11 mouse cellular contexts compared by ENCODE assay signal in the genomic region with DNA sequence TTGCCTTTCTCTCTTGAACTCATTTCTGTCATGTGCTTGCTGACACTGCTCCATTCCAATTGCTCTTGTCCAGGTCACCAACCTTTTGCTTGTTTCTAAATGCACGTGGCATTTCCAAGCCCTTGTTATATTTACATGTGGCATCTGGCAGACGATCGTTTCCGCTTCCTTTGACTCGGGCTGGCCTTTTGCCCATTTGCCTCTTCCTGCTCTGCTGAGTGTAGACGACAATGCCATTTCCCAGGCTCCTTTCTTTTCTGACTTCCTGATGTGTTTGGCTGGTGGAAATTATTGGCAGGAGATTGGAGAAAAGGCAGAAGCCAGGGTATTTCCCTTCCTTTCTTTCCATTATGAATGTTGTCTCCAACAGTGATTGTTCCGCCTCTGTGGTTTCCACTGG. TPM values are rescaled to one million over a fixed set of nuclear protein-coding genes. Genes with fewer than 3 reads are reported as not detected.
A peak's percentile ranks its signal among the peaks of the same experiment; 100 is the strongest.
DNase-seq lines count a peak whose midpoint lies in the region; ATAC-seq and TF ChIP-seq lines count a peak whose summit lies in the region.
"Had no signal": no experiment of that assay in that cellular context is flagged by ENCODE, and none has a peak within 500 bp of the region (broad histone marks: within the 10 kb centered on the region; RNA-seq: fewer than 3 reads in every experiment).

No protein-coding gene starts in this region.

- peak; percentile 25 for DNase-seq in gastrocnemius, adult 2 months
- no peak for DNase-seq in gastrocnemius, postnatal 25 days
- DNase-seq in right cerebral cortex, postnatal 14 days, result peak; percentile 14
- DNase-seq in right cerebral cortex, adult 2 months (ENCODE audit: low spot score in 2 of 2), result no peak
- DNase-seq in layer of hippocampus, postnatal 10 days (ENCODE audit: low spot score in 2 of 2), result no peak
- no peak for DNase-seq in layer of hippocampus, postnatal 36 days
- DNase-seq: thymus, adult 18-20 months had no signal

- H3K4me3 ChIP-seq in gastrocnemius, adult 2 months, result no peak overlapping the region
- no peak overlapping the region for H3K4me3 ChIP-seq in kidney, embryonic 15.5 days (replicated peaks)
- H3K4me3 ChIP-seq: forebrain, embryonic 13.5 days had no signal

- no peaks in the 10 kb centered on the region for H3K4me1 ChIP-seq in kidney, embryonic 15.5 days
- H3K4me1 ChIP-seq: forebrain, embryonic 13.5 days had no signal

- no peak for ATAC-seq in kidney, embryonic 15.5 days (replicated peaks; ENCODE audit: low FRiP score)
- no peak for ATAC-seq in frontal cortex, adult (ENCODE audit: low TSS enrichment)
- ATAC-seq: forebrain, embryonic 13.5 days had no signal

- H3K9ac ChIP-seq in kidney, embryonic 15.5 days, result no peak overlapping the region
- H3K9ac ChIP-seq: forebrain, embryonic 13.5 days had no signal

- TF ChIP-seq CTCF in gastrocnemius, adult 2 months (IDR thresholded peaks at IDR 0.05), result no peak

- no peak overlapping the region for H3K27ac ChIP-seq in gastrocnemius, adult 2 months
- H3K27ac ChIP-seq in kidney, embryonic 15.5 days, result 0 out of 2 replicates have a peak overlapping the region, but pooled peaks have one; percentile 51
- H3K27ac ChIP-seq: forebrain, embryonic 13.5 days had no signal

- no peaks in the 10 kb centered on the region for H3K9me3 ChIP-seq in kidney, embryonic 15.5 days (replicated peaks)
- H3K9me3 ChIP-seq: forebrain, embryonic 13.5 days had no signal

- intact Hi-C loops in gastrocnemius, adult 2 months (cut with DNase I), result no loop called here

- no peak overlapping the region for H3K4me2 ChIP-seq in kidney, embryonic 15.5 days
- H3K4me2 ChIP-seq: forebrain, embryonic 13.5 days; midbrain, embryonic 11.5 days had no signal

- no peaks in the 10 kb centered on the region for H3K27me3 ChIP-seq in kidney, embryonic 15.5 days
- H3K27me3 ChIP-seq: forebrain, embryonic 13.5 days had no signal

- no peaks in the 10 kb centered on the region for H3K36me3 ChIP-seq in kidney, embryonic 15.5 days

- WGBS in kidney, embryonic 15.5 days, result 73% methylated on average over 7 of the region's 7 CpGs

RNA-seq across cellular contexts. Expression of a gene that starts 34.3 kb away (rescaled TPM):
- 10 to 100 TPM; 37.7 to 40.0 TPM for total RNA-seq in gastrocnemius, adult 2 months (2021)
- 10 to 100 TPM; 35.5 to 42.7 TPM for total RNA-seq in gastrocnemius, postnatal 25 days (2021)
- 103 and 118 TPM in 2 replicates for polyA plus RNA-seq in kidney, embryonic 15.5 days (2015; fragmentation: Nextera tagmentation; extraction: Ambion mirVana)
- 10 to 100 TPM; 56.7 to 60.6 TPM for total RNA-seq in layer of hippocampus, postnatal 10 days (2021)
- total RNA-seq in layer of hippocampus, postnatal 36 days (2021), result 10 to 100 TPM; 55.9 to 62.0 TPM

RNA-seq across cellular contexts. Expression of a gene that starts 34.5 kb away (rescaled TPM):
- 10 to 100 TPM; 12.0 TPM for total RNA-seq in gastrocnemius, adult 2 months (2021)
- 10 to 100 TPM; 10.9 to 11.2 TPM for total RNA-seq in gastrocnemius, postnatal 25 days (2021)
- polyA plus RNA-seq in kidney, embryonic 15.5 days (2015; fragmentation: Nextera tagmentation; extraction: Ambion mirVana), result 30.9 and 32.9 TPM in 2 replicates
- 10 to 100 TPM; 31.5 to 32.3 TPM for total RNA-seq in layer of hippocampus, postnatal 10 days (2021)
- total RNA-seq in layer of hippocampus, postnatal 36 days (2021), result 10 to 100 TPM; 40.0 to 44.5 TPM

RNA-seq across cellular contexts. Expression of a gene that starts 43.9 kb away (rescaled TPM):
- 10 to 100 TPM; 55.8 to 80.1 TPM for total RNA-seq in gastrocnemius, adult 2 months (2021)
- total RNA-seq in gastrocnemius, postnatal 25 days (2021), result 10 to 100 TPM; 78.5 to 87.7 TPM
- polyA plus RNA-seq in kidney, embryonic 15.5 days (2015; fragmentation: Nextera tagmentation; extraction: Ambion mirVana), result 783 and 885 TPM in 2 replicates
- 100 to 1,000 TPM; 343 to 357 TPM for total RNA-seq in layer of hippocampus, postnatal 10 days (2021)
- 100 to 1,000 TPM; 336 to 357 TPM for total RNA-seq in layer of hippocampus, postnatal 36 days (2021)

Comparison
In these comparisons a context has a peak if more than half of its experiments do, and no peak if none do; other contexts are left out.
1. DNase-seq: peak in gastrocnemius, adult 2 months (single experiment) and right cerebral cortex, postnatal 14 days (single experiment); none in gastrocnemius, postnatal 25 days (single experiment), right cerebral cortex, adult 2 months (0 of 2), layer of hippocampus, postnatal 10 days (0 of 2) and layer of hippocampus, postnatal 36 days (0 of 2).